ENCODE assay signal across 7 mouse cellular contexts in the genomic region with DNA sequence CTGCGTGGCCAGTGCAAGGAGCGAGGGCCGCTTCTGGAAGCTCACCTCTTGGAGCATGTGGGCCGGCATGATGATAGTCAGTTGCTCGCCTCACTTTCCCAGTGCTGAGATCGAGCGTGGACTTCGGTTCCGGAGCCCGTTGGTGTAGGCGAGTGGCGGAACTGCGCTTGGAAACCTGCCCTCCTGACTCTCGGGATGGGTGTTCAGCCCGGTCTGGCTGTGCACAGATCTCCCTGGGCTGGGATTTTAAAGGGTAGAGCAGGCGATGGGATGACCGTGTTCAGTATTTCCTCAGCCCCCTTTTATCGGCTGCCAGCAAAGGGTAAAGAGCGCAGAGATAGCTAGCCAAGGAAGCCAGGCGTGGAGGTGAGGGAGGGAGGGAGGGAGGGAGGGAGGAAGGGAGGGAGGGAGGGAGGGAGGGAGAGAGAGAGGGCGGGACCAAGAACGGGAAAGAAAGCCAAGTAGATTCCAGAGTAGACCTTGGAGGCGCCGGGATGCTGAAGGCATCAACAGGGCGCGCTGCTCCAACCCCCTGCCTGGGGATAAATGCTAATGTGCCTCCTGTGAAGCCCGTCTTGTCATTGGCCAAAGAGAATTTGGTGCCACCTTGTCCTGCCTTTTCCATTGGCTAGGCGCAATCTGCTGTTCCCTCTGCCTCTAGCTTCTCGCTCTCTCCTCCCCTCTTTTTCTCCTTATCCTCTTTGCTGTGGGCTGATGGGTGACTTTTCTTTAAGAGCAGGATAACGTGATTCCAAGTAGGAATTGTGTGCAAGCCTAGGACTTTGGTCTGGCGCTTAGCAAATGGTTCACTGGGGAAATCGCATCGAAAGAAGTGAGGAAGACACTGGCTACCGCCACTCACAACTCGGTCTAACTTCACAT. TPM values are rescaled to one million over a fixed set of nuclear protein-coding genes. Genes with fewer than 3 reads are reported as not detected.
DNase-seq lines count a peak whose midpoint lies in the region; ATAC-seq lines count a peak whose summit lies in the region.

A gene (minus strand): TSS at position 539 of the 882 bp plus-strand sequence.

- peak; percentile 66 for DNase-seq in adrenal gland, postnatal 10 days
- DNase-seq in embryo, embryonic 10 days (ENCODE audit: low spot score): peak; percentile 94
- DNase-seq in gastrocnemius, postnatal 10 days: peak; percentile 71
- DNase-seq in hindlimb bud, embryonic 11.5 days (ENCODE audit: extremely low spot score, low read depth, low spot score): peak; percentile 49
- DNase-seq in left cerebral cortex, adult 8-10 months (ENCODE audit: low spot score in 2 of 2): peak; percentile 56 to 73
- peak; percentile 69 to 81 for DNase-seq in right cerebral cortex, postnatal 36 days (ENCODE audit: low spot score in 2 of 2)

- peak; percentile 87 for ATAC-seq in megakaryocyte progenitor cell, adult 5-6 weeks (replicated peaks; ENCODE audit: poor library complexity)

RNA-seq across cellular contexts. Expression of the gene that starts here (rescaled TPM):
- total RNA-seq in adrenal gland, postnatal 10 days (2021): 100 to 1,000 TPM; 181 to 382 TPM
- total RNA-seq in gastrocnemius, postnatal 10 days (2021): 10 to 100 TPM; 39.5 to 46.6 TPM
- 100 to 1,000 TPM; 171 to 176 (median 174) TPM for total RNA-seq in left cerebral cortex, adult 8-10 months (2022)
- total RNA-seq in megakaryocyte progenitor cell, adult 5-6 weeks (2015): 0.46 and 0.49 TPM in 2 replicates
- total RNA-seq in megakaryocyte progenitor cell, adult 5-6 weeks (2017): 0.54 and 1.1 TPM in 2 replicates

Comparison
In these comparisons a context has a peak if more than half of its experiments do, and no peak if none do; other contexts are left out.
1. Peak in every context shown above with its lines: DNase-seq and ATAC-seq.
2. RNA of the gene that starts here (total RNA-seq): 181 to 382 TPM in adrenal gland, postnatal 10 days, 171 to 176 TPM in left cerebral cortex, adult 8-10 months and 39.5 to 46.6 TPM in gastrocnemius, postnatal 10 days; 0.46 to 1.1 TPM in megakaryocyte progenitor cell, adult 5-6 weeks; every median in the first group is over 10 times any median in the second.